Mouse (Mus musculus): Measurements from ENCODE around the gene Gm20431. TPM values are rescaled to one million over a fixed set of nuclear protein-coding genes. Genes with fewer than 3 reads are reported as not detected.

The Gm20431 gene
- polyA plus RNA-seq, 1 experiment from 2014 or later, result 6.2 TPM

GRCm38 (mm10) chr2:167568112-167568511 lies 93.2 kb downstream of the Gm20431 start:
- peaks cover 59% of the 10 kb centered on the region for H3K4me1 ChIP-seq
- no peak overlapping the region for H3K27ac ChIP-seq
- WGBS, result 82% methylated on average over 9 of the region's 9 CpGs
- no peaks in the 10 kb centered on the region for H3K9me3 ChIP-seq
- H3K4me2 ChIP-seq (replicated peaks), result no peak overlapping the region
- no peaks in the 10 kb centered on the region for H3K27me3 ChIP-seq
- no peak for ATAC-seq (ENCODE audit: low FRiP score, low read depth)
- H3K9ac ChIP-seq, result no peak overlapping the region
- H3K36me3 ChIP-seq, result no peaks in the 10 kb centered on the region
- H3K4me3 ChIP-seq, result no peak overlapping the region

GRCm38 (mm10) chr2:167565682-167566081 lies 95.6 kb downstream of the Gm20431 start:
- Histone ChIP-seq H3K9me3 (no peaks in the 10 kb centered on the region), H3K4me1 (peaks cover 74% of the 10 kb centered on the region), H3K36me3 (no peaks in the 10 kb centered on the region), H3K27me3 (no peaks in the 10 kb centered on the region), H3K4me3 (peak overlapping the region; percentile 19), H3K4me2 (replicated peaks) (peak overlapping the region; percentile 53), H3K27ac (peak overlapping the region; percentile 95), H3K9ac (peak overlapping the region; percentile 43; the same call in 1 of the 2 replicates)
- peak; percentile 55 for ATAC-seq (ENCODE audit: low FRiP score, low read depth)
- under 1% methylated on average over 19 of the region's 19 CpGs for WGBS

GRCm38 (mm10) chr2:167565312-167565656 lies 96.0 kb downstream of the Gm20431 start:
- H3K4me1 ChIP-seq, result peaks cover 74% of the 10 kb centered on the region
- H3K4me2 ChIP-seq (replicated peaks), result peak overlapping the region; percentile 53
- no peaks in the 10 kb centered on the region for H3K36me3 ChIP-seq
- H3K9ac ChIP-seq, result peak overlapping the region; percentile 43; the same call in 1 of the 2 replicates
- peak overlapping the region; percentile 95 for H3K27ac ChIP-seq
- no peaks in the 10 kb centered on the region for H3K9me3 ChIP-seq
- ATAC-seq (ENCODE audit: low FRiP score, low read depth), result no peak
- peak overlapping the region; percentile 19 for H3K4me3 ChIP-seq
- H3K27me3 ChIP-seq, result no peaks in the 10 kb centered on the region
- WGBS, result 27% methylated on average over 3 of the region's 3 CpGs

GRCm38 (mm10) chr2:167564551-167565311 lies 96.6 kb downstream of the Gm20431 start:
- H3K27me3 ChIP-seq, result no peaks in the 10 kb centered on the region
- peak overlapping the region; percentile 95 for H3K27ac ChIP-seq
- H3K4me1 ChIP-seq, result peaks cover 74% of the 10 kb centered on the region
- no peak overlapping the region for H3K4me3 ChIP-seq
- H3K9ac ChIP-seq, result peak overlapping the region; percentile 25; the same call in 1 of the 2 replicates
- no peaks in the 10 kb centered on the region for H3K9me3 ChIP-seq
- H3K4me2 ChIP-seq (replicated peaks), result peak overlapping the region; percentile 53
- ATAC-seq (ENCODE audit: low FRiP score, low read depth), result no peak
- 56% methylated on average over 13 of the region's 13 CpGs for WGBS
- H3K36me3 ChIP-seq, result no peaks in the 10 kb centered on the region

GRCm38 (mm10) chr2:167563703-167564102 lies 97.6 kb downstream of the Gm20431 start:
- Histone ChIP-seq H3K27ac (peak overlapping the region; percentile 95), H3K27me3 (no peaks in the 10 kb centered on the region), H3K4me3 (no peak overlapping the region), H3K9me3 (no peaks in the 10 kb centered on the region), H3K4me1 (peaks cover 82% of the 10 kb centered on the region), H3K4me2 (replicated peaks) (peak overlapping the region; percentile 53), H3K9ac (peak overlapping the region; percentile 25; the same call in 1 of the 2 replicates), H3K36me3 (no peaks in the 10 kb centered on the region)
- 14% methylated on average over 12 of the region's 12 CpGs for whole genome bisulfite sequencing
- ATAC-seq (ENCODE audit: low FRiP score, low read depth), result peak; percentile 74

- no peaks in the 10 kb centered on the region for H3K27me3 ChIP-seq
- no peaks in the 10 kb centered on the region for H3K36me3 ChIP-seq
- H3K4me1 ChIP-seq, result peaks cover 83% of the 10 kb centered on the region
- no peaks in the 10 kb centered on the region for H3K9me3 ChIP-seq
- 23% methylated on average over 5 of the region's 5 CpGs for WGBS
- H3K9ac ChIP-seq, result no peak overlapping the region
- H3K4me2 ChIP-seq (replicated peaks), result peak overlapping the region; percentile 53
- H3K27ac ChIP-seq, result peak overlapping the region; percentile 95
- no peak for ATAC-seq (ENCODE audit: low FRiP score, low read depth)
- no peak overlapping the region for H3K4me3 ChIP-seq
Measured at GRCm38 (mm10) chr2:167563035-167563434, 98.3 kb downstream of the Gm20431 start.

GRCm38 (mm10) chr2:167562101-167562500 lies 99.2 kb downstream of the Gm20431 start:
- H3K9me3 ChIP-seq, result no peaks in the 10 kb centered on the region
- H3K27ac ChIP-seq, result peak overlapping the region; percentile 95
- H3K4me1 ChIP-seq, result peaks cover 83% of the 10 kb centered on the region
- no peak overlapping the region for H3K4me3 ChIP-seq
- no peaks in the 10 kb centered on the region for H3K27me3 ChIP-seq
- WGBS, result 6% methylated on average over 8 of the region's 8 CpGs
- H3K4me2 ChIP-seq (replicated peaks), result peak overlapping the region; percentile 41
- H3K9ac ChIP-seq, result no peak overlapping the region
- H3K36me3 ChIP-seq, result no peaks in the 10 kb centered on the region
- ATAC-seq (ENCODE audit: low FRiP score, low read depth), result no peak

- peak; percentile 64 for ATAC-seq (ENCODE audit: low FRiP score, low read depth)
- H3K9me3 ChIP-seq, result no peaks in the 10 kb centered on the region
- no peaks in the 10 kb centered on the region for H3K27me3 ChIP-seq
- H3K4me3 ChIP-seq, result peak overlapping the region; percentile 18
- H3K9ac ChIP-seq, result peak overlapping the region; percentile 57
- no peaks in the 10 kb centered on the region for H3K36me3 ChIP-seq
- peak overlapping the region; percentile 87 for H3K27ac ChIP-seq
- peaks cover 68% of the 10 kb centered on the region for H3K4me1 ChIP-seq
- 4% methylated on average over 27 of the region's 27 CpGs for WGBS
- H3K4me2 ChIP-seq (replicated peaks), result peak overlapping the region; percentile 61
Measured at GRCm38 (mm10) chr2:167559413-167559812, 101.9 kb downstream of the Gm20431 start.

Small RNA genes lying within 50 kb of the gene (microRNA-seq; reads per million reads assigned to microRNA genes)
- gene Gm22355, result not detected

Other genes with a start within 250 kb of the Gm20431 start
- 23.2 and 23.8 TPM in 2 replicates for gene Slc9a8, start 239.8 kb downstream of the Gm20431 start, polyA plus RNA-seq (2015; fragmentation: Nextera tagmentation; extraction: Ambion mirVana)
- gene Rnf114, start 168.9 kb downstream of the Gm20431 start, polyA plus RNA-seq (2015; fragmentation: Nextera tagmentation; extraction: Ambion mirVana), result 90.8 and 93.6 TPM in 2 replicates
- gene Spata2, start 168.6 kb downstream of the Gm20431 start, polyA plus RNA-seq (2015; fragmentation: Nextera tagmentation; extraction: Ambion mirVana), result 13.4 and 14.5 TPM in 2 replicates
- gene Snai1, start 123.3 kb downstream of the Gm20431 start, polyA plus RNA-seq (2015; fragmentation: Nextera tagmentation; extraction: Ambion mirVana), result 72.6 and 76.0 TPM in 2 replicates
- gene Ube2v1, start 29.4 kb downstream of the Gm20431 start, polyA plus RNA-seq (2015; fragmentation: Nextera tagmentation; extraction: Ambion mirVana), result 268 and 284 TPM in 2 replicates
- gene Cebpb, start 27.4 kb upstream of the Gm20431 start, polyA plus RNA-seq (2015; fragmentation: Nextera tagmentation; extraction: Ambion mirVana), result 2.3 and 3.4 TPM in 2 replicates
- gene Tmem189, start 28.3 kb upstream of the Gm20431 start, polyA plus RNA-seq (2015; fragmentation: Nextera tagmentation; extraction: Ambion mirVana), result 35.7 and 40.1 TPM in 2 replicates

Measured in limb, embryonic 13.5 days (tissue).